Mouse (Mus musculus) forebrain, embryonic 10.5 days (tissue): ENCODE measurements around the gene Nbeal1. TPM values are rescaled to one million over a fixed set of nuclear protein-coding genes. Genes with fewer than 3 reads are reported as not detected.
A peak's percentile ranks its signal among the peaks of the same experiment; 100 is the strongest.

Experiments
- DNase-seq: peaks from one replicate; pipeline ENCODE4 v3.0.0-alpha.2; 2017; ENCODE audit warnings: low spot score; ENCODE audit errors: extremely low spot score
- H3K27ac ChIP-seq: fragments of 300-500 bp; sonication (generic); 2 replicates; pipeline ENCODE4 v1.5.1; 2016; ENCODE audit warnings: mild to moderate bottlenecking
- H3K27me3 ChIP-seq: fragments of 300-500 bp; sonication (generic); 2 replicates; pipeline ENCODE4 v1.6.1; 2016; ENCODE audit warnings: mild to moderate bottlenecking; ENCODE audit not compliant: poor library complexity, severe bottlenecking
- H3K36me3 ChIP-seq: fragments of 300-500 bp; sonication (generic); replicated peaks from 2 replicates; pipeline ENCODE4 v1.6.1; 2016; ENCODE audit warnings: mild to moderate bottlenecking, moderate library complexity
- H3K4me1 ChIP-seq: fragments of 300-500 bp; sonication (generic); 2 replicates; pipeline ENCODE4 v1.6.1; 2016
- H3K4me3 ChIP-seq: fragments of 300-500 bp; sonication (generic); 2 replicates; pipeline ENCODE4 v1.5.1; 2016; ENCODE audit warnings: mild to moderate bottlenecking, moderate library complexity
- H3K9me3 ChIP-seq: fragments of 300-500 bp; sonication (generic); 2 replicates; pipeline ENCODE4 v1.6.1; 2016; ENCODE audit warnings: mild to moderate bottlenecking, moderate library complexity
- WGBS: fragments of 180-500 bp; shearing (Covaris S2); methylation state at CpG from one replicate; pipeline ENCODE4 v1.1.7; 2016; 5-methylcytosine and 5-hydroxymethylcytosine counted together
- polyA plus RNA-seq: library from polyadenylated mRNA; unstranded; fragments of >200 nt; fragmentation: Nextera tagmentation; extraction: Ambion mirVana; gene quantifications from 2 replicates; pipeline ENCODE4 v1.2.1, GENCODE M21; 2016

The Nbeal1 gene
- polyA plus RNA-seq, 1 experiment from 2014 or later, result 9.0 TPM

- H3K36me3 ChIP-seq, result peaks cover 31% of the 10 kb centered on the region
Observed at GRCm38 (mm10) chr1:60196813-60197212, 16.4 kb downstream of the Nbeal1 start.

GRCm38 (mm10) chr1:60199006-60199405 is 18.6 kb downstream of the Nbeal1 start:
- H3K9me3 ChIP-seq, result peaks cover 3% of the 10 kb centered on the region; the same call in 1 of the 2 replicates
- WGBS, result 89% methylated on average over 4 of the region's 4 CpGs
- no peak overlapping the region for H3K27ac ChIP-seq
- no peak overlapping the region for H3K4me3 ChIP-seq
- peaks cover 52% of the 10 kb centered on the region for H3K36me3 ChIP-seq
- no peaks in the 10 kb centered on the region for H3K27me3 ChIP-seq
- no peaks in the 10 kb centered on the region for H3K4me1 ChIP-seq
- DNase-seq, result no peak

More at GRCm38 (mm10) chr1:60196813-60197212, 16.4 kb downstream of the Nbeal1 start:
- 76% methylated on average over 3 of the region's 3 CpGs for WGBS
- no peak overlapping the region for H3K4me3 ChIP-seq
- no peaks in the 10 kb centered on the region for H3K27me3 ChIP-seq
- no peaks in the 10 kb centered on the region for H3K4me1 ChIP-seq
- no peaks in the 10 kb centered on the region for H3K9me3 ChIP-seq
- no peak for DNase-seq
- no peak overlapping the region for H3K27ac ChIP-seq

GRCm38 (mm10) chr1:60236261-60236660 is 55.9 kb downstream of the Nbeal1 start:
- peaks cover 63% of the 10 kb centered on the region for H3K36me3 ChIP-seq
- DNase-seq, result no peak
- WGBS, result 94% methylated on average over 4 of the region's 4 CpGs

GRCm38 (mm10) chr1:60240430-60240829 is 60.0 kb downstream of the Nbeal1 start:
- Histone ChIP-seq H3K4me1 (no peaks in the 10 kb centered on the region), H3K27ac (no peak overlapping the region), H3K36me3 (peaks cover 56% of the 10 kb centered on the region), H3K27me3 (no peaks in the 10 kb centered on the region), H3K4me3 (no peak overlapping the region), H3K9me3 (no peaks in the 10 kb centered on the region)
- no peak for DNase-seq

More at GRCm38 (mm10) chr1:60236261-60236660, 55.9 kb downstream of the Nbeal1 start:
- H3K4me1 ChIP-seq, result no peaks in the 10 kb centered on the region
- no peak overlapping the region for H3K27ac ChIP-seq
- no peak overlapping the region for H3K4me3 ChIP-seq
- H3K9me3 ChIP-seq, result no peaks in the 10 kb centered on the region
- H3K27me3 ChIP-seq, result no peaks in the 10 kb centered on the region

GRCm38 (mm10) chr1:60268113-60268512 is 87.7 kb downstream of the Nbeal1 start:
- Histone ChIP-seq H3K27ac (no peak overlapping the region), H3K9me3 (no peaks in the 10 kb centered on the region), H3K36me3 (peaks cover 54% of the 10 kb centered on the region), H3K4me3 (no peak overlapping the region), H3K4me1 (no peaks in the 10 kb centered on the region), H3K27me3 (no peaks in the 10 kb centered on the region)
- no peak for DNase-seq
- WGBS, result 91% methylated on average over 3 of the region's 3 CpGs

- peaks cover 46% of the 10 kb centered on the region for H3K36me3 ChIP-seq
Observed at GRCm38 (mm10) chr1:60269314-60269713, 88.9 kb downstream of the Nbeal1 start.

GRCm38 (mm10) chr1:60272471-60272870 is 92.1 kb downstream of the Nbeal1 start:
- WGBS, result 82% methylated on average over 2 of the region's 2 CpGs
- DNase-seq, result no peak
- no peak overlapping the region for H3K27ac ChIP-seq
- no peaks in the 10 kb centered on the region for H3K4me1 ChIP-seq
- no peaks in the 10 kb centered on the region for H3K27me3 ChIP-seq
- no peaks in the 10 kb centered on the region for H3K9me3 ChIP-seq
- no peak overlapping the region for H3K4me3 ChIP-seq
- H3K36me3 ChIP-seq, result peaks cover 42% of the 10 kb centered on the region

More at GRCm38 (mm10) chr1:60269314-60269713, 88.9 kb downstream of the Nbeal1 start:
- H3K4me3 ChIP-seq, result no peak overlapping the region
- H3K27me3 ChIP-seq, result no peaks in the 10 kb centered on the region
- no peaks in the 10 kb centered on the region for H3K9me3 ChIP-seq
- H3K27ac ChIP-seq, result no peak overlapping the region
- H3K4me1 ChIP-seq, result no peaks in the 10 kb centered on the region
- no peak for DNase-seq

GRCm38 (mm10) chr1:60293921-60294320 is 113.5 kb downstream of the Nbeal1 start:
- Histone ChIP-seq H3K27me3 (no peaks in the 10 kb centered on the region), H3K27ac (no peak overlapping the region), H3K36me3 (peaks cover 62% of the 10 kb centered on the region), H3K4me1 (no peaks in the 10 kb centered on the region), H3K9me3 (no peaks in the 10 kb centered on the region), H3K4me3 (no peak overlapping the region)
- whole genome bisulfite sequencing, result 82% methylated on average over 1 of the region's 1 CpGs
- no peak for DNase-seq

GRCm38 (mm10) chr1:60342808-60343629 is 162.6 kb downstream of the Nbeal1 start, which contains the start of gene Cyp20a1:
Cyp20a1 (plus strand) TSS chr1:60343323.
- peaks cover 18% of the 10 kb centered on the region for H3K4me1 ChIP-seq
- 2% methylated on average over 60 of the region's 60 CpGs for WGBS
- H3K4me3 ChIP-seq, result peak within 1 kb of the TSS; percentile 71
- H3K27ac ChIP-seq, result peak within 1 kb of the TSS; percentile 94
- peaks cover 14% of the 10 kb centered on the region for H3K36me3 ChIP-seq
- no peaks in the 10 kb centered on the region for H3K27me3 ChIP-seq
- H3K9me3 ChIP-seq, result peaks cover 6% of the 10 kb centered on the region; the same call in 1 of the 2 replicates
- peak; percentile 88 for DNase-seq

GRCm38 (mm10) chr1:60343630-60344455 is 163.4 kb downstream of the Nbeal1 start:
- Histone ChIP-seq H3K9me3 (peaks cover 6% of the 10 kb centered on the region; the same call in 1 of the 2 replicates), H3K4me1 (peaks cover 18% of the 10 kb centered on the region), H3K4me3 (peak overlapping the region; percentile 71), H3K27ac (peak overlapping the region; percentile 94), H3K27me3 (no peaks in the 10 kb centered on the region), H3K36me3 (peaks cover 10% of the 10 kb centered on the region)
- WGBS, result 11% methylated on average over 14 of the region's 14 CpGs
- no peak for DNase-seq

GRCm38 (mm10) chr1:60344670-60345069 is 164.3 kb downstream of the Nbeal1 start:
- WGBS, result 93% methylated on average over 6 of the region's 6 CpGs
- Histone ChIP-seq H3K4me3 (no peak overlapping the region), H3K27me3 (no peaks in the 10 kb centered on the region), H3K36me3 (peaks cover 11% of the 10 kb centered on the region), H3K4me1 (peaks cover 18% of the 10 kb centered on the region), H3K27ac (no peak overlapping the region), H3K9me3 (peaks cover 13% of the 10 kb centered on the region)
- no peak for DNase-seq

GRCm38 (mm10) chr1:60345712-60346111 is 165.3 kb downstream of the Nbeal1 start:
- no peaks in the 10 kb centered on the region for H3K27me3 ChIP-seq
- 87% methylated on average over 2 of the region's 2 CpGs for WGBS
- no peak for DNase-seq
- peaks cover 24% of the 10 kb centered on the region for H3K9me3 ChIP-seq
- H3K4me1 ChIP-seq, result peaks cover 18% of the 10 kb centered on the region
- H3K36me3 ChIP-seq, result peaks cover 19% of the 10 kb centered on the region
- no peak overlapping the region for H3K4me3 ChIP-seq
- H3K27ac ChIP-seq, result no peak overlapping the region

GRCm38 (mm10) chr1:60352786-60353185 is 172.4 kb downstream of the Nbeal1 start:
- H3K9me3 ChIP-seq, result peaks cover 24% of the 10 kb centered on the region
- no peak overlapping the region for H3K4me3 ChIP-seq
- no peak overlapping the region for H3K27ac ChIP-seq
- H3K27me3 ChIP-seq, result no peaks in the 10 kb centered on the region
- H3K4me1 ChIP-seq, result no peaks in the 10 kb centered on the region
- WGBS, result 93% methylated on average over 5 of the region's 5 CpGs
- DNase-seq, result no peak
- peaks cover 54% of the 10 kb centered on the region for H3K36me3 ChIP-seq
